Mouse (Mus musculus): ENCODE results near the gene Irak1bp1. TPM values are rescaled to one million over a fixed set of nuclear protein-coding genes. Genes with fewer than 3 reads are reported as not detected.

The Irak1bp1 gene
- polyA plus RNA-seq, 1 experiment from 2014 or later: 37.3 TPM

GRCm38 (mm10) chr9:82888645-82889044 lies 59.3 kb downstream of the Irak1bp1 start:
- no peak for ATAC-seq (replicated peaks)
- H3K36me3 ChIP-seq: peaks cover 55% of the 10 kb centered on the region
- H3K4me1 ChIP-seq: no peaks in the 10 kb centered on the region

More at GRCm38 (mm10) chr9:82888645-82889044, 59.3 kb downstream of the Irak1bp1 start:
- H3K9me3 ChIP-seq: no peaks in the 10 kb centered on the region
- no peak overlapping the region for H3K4me2 ChIP-seq (replicated peaks)
- no peak overlapping the region for H3K9ac ChIP-seq (replicated peaks)
- H3K27me3 ChIP-seq: no peaks in the 10 kb centered on the region
- no peak overlapping the region for H3K27ac ChIP-seq (replicated peaks)
- no peak overlapping the region for H3K4me3 ChIP-seq

Other genes starting within 250 kb of the Irak1bp1 start
- gene Phip, start 146.0 kb downstream of the Irak1bp1 start, polyA plus RNA-seq (2015; fragmentation: Nextera tagmentation; extraction: Ambion mirVana): 143 and 154 TPM in 2 replicates